Mouse (Mus musculus) adrenal gland, postnatal 36 days (tissue): Measurements from ENCODE around the gene Psmb7. TPM values are rescaled to one million over a fixed set of nuclear protein-coding genes. Genes with fewer than 3 reads are reported as not detected.
A peak's percentile ranks its signal among the peaks of the same experiment; 100 is the strongest.

Source experiments
- DNase-seq, 2 experiments: peaks; one replicate each; pipeline ENCODE4 v3.0.0; 2021; ENCODE audit warnings: mixed read lengths in 1 of 2
- total RNA-seq, 2 experiments: library from RNA; stranded (reverse); gene quantifications; 2 replicates each; pipeline ENCODE4 v1.2.3; 2021

Psmb7 gene
- total RNA-seq, 2 experiments from 2014 or later = 294 to 327 TPM

DNA sequence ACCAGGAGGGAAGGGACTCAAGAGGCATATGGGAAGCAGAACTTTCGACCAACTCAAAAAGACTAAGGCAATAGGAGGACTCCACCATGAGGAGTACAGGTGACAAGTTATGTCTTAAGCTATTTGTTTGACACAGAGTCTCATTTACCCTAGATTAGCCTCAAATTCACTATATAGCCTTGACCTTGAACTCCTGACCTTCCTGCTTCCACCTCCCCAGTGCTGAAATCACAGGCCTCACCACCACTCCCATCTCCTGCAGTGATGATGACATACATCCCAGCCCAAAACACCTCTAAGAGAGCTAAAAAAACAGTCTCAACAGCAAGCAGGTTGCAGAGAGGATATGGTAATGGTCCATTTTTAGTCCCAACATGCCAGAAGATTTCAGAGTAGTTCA lies 2.1 kb downstream of the Psmb7 start:
- no peak for DNase-seq

DNA sequence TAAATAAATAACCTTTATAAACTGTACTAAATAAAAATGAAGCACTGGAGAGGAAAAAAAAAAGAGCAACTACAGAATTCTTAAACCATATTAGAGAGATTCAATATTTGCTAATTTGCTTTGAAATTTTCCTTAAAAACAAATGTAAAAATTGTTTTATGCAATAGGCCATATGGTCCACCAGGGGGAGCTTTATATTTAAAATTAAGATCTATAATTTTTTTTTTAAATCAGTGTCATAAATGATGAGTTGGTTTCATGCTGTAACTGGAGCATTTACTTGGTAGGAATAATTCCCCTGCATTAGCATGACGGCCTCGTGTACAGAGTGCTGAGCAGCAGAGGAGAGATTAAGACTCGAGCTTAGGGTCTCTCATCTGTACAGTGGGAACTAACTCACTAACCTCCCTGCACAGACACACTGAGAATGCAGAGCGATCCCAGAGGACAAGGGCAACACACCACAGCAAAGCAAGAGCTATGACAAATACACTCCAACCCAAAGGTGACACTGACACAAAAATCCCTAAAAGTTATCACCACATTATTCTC lies 6.1 kb downstream of the Psmb7 start:
- DNase-seq = no peak

DNA sequence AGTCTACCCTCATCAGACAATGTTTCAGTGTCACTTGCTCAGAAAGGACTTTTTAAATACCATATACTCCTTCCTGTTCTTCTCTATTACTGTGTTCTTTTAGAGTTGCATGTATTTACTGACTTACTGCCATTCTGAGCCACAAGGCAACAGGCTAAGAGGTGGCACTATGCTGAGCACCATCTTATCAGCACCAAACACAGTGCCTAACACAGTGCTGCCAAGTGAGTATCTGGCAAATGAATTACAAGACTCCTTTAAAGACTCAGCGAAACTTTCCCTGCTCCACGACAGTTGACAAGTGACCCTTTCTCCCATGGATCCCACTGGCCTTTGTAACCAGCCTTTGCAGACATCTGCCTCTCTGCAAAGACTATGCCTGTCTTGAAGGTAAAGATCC lies 13.3 kb downstream of the Psmb7 start:
- no peak for DNase-seq

DNA sequence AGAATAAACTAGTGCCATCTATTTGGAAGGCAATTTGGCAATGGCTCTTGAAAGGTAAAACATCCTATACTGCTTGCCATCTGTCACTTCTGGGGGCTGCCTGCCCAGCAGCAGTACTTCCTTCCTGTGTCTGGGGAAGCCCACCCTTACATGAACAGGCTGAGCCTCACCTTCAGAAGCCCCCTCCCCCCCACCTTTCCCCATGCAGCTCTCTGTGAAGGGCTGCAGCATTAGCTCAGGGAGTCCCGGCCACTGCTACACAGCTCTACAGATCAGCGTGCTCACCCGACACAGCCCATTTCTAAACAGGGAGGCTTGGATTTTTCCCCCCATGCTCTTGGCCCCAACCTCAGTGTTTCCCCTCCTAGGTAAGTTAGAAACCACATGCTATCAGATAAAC lies 14.4 kb downstream of the Psmb7 start:
- no peak for DNase-seq

DNA sequence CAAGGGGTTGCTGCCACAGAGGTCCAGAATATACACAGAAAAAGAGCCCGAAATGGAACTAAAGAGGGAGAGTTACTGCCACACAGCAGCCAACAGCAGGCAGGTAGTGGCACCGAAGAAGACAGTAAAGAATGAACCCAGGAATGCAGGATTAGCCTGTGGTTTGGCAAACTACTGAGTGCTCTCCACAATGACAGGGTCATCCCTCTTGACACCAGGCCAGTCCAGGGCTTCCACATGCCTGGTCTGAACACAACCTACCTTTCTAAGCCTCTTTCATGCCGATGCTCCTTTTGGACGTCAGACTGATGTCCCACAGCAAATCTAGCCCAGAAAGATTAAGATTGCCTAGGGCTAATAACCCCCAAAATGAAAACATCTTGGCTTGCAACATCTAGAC lies 15.1 kb downstream of the Psmb7 start:
- no peak for DNase-seq

DNA sequence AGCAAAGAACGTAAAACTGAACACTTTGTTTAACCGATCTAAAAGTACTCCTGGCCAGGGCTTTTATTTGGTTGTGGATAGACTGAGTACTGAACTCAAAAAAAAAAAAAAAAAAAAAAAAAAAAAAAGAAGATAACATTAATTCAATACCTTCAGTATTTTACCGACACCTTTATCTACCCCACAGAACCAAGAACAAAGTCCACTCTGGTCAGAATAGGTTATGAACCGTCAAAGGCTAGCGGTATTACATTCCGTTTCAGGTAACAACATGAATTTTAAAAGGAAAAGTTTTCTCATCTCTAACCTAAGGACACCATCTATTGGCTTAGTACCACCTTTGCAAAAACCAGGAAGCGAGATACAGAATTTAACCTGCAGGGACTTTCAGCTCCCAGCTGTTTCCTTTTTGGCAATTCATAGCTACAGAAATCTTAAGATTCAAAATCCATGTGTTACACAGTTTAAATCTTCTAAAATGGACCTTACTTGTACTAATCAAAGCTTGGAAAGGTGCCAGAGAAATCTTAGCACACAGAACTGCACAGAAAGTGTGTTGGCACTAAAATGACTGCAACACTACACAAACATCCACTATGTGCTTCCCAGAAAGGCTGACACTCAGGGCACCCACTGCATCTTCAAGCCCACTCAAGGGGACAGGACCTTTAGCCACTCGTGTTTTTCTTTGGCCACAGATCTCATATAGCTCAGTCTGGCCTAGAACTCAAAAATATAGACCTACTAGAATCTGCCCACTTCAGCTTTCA lies 19.9 kb downstream of the Psmb7 start:
- DNase-seq = no peak

DNA sequence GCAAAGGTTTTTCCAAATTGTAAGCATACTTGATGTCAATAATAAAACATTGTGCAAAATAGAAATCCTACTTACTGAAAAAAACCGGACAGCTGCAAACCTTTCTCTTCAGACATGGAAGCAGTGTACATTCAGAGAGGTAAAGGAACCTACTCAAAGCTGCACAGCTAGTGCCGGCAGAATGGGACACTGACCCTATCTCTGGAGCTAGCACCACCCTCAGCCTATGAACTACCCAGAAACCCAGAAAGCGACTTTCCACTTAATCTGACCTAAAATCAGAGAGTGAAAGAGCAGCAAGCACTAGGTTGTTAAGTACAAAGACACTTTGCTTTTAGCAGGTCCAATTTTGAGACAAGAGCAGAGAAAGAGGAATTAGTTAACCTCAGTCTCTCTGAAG lies 20.5 kb downstream of the Psmb7 start:
- DNase-seq = no peak

DNA sequence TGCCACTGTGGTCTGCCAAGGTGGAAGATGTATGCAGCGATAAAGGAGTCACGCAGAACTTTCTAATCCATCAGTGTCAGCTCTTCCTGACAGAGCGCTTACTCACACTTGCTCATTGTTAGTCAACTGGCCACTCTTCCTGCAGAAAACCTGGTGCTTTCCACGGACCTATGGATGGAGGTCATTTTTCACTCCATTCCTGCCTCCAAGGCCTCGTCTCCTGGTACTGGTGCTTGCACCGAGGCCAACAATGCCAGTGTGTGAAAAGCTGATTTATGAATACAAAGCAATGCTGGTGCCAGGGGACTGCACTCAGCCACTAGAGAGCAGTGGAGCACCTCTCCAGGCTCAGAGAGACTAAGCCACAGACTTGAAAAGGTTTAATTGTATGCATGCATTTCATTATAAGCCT lies 22.3 kb downstream of the Psmb7 start:
- peak; percentile 76 to 82 for DNase-seq

DNA sequence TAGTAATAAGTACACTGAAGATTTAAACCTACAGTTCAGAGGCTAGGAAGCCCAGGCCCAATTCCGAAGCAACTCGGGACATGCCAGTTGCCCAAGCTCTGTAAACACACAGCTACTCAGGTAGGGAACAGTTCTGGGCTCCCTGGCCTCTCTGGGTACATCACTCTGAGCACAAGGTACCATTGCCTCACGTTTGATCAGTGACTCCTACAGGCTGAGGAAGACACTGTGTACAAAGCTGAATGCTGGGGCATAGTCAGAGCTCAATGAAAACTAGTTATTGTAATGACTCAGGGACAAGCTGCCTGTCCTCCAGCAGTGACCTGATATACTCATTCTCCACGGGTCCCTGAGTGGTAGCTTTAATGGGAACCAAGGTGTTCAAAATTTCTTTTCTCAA lies 22.8 kb downstream of the Psmb7 start:
- DNase-seq = peak; percentile 9 to 15

DNA sequence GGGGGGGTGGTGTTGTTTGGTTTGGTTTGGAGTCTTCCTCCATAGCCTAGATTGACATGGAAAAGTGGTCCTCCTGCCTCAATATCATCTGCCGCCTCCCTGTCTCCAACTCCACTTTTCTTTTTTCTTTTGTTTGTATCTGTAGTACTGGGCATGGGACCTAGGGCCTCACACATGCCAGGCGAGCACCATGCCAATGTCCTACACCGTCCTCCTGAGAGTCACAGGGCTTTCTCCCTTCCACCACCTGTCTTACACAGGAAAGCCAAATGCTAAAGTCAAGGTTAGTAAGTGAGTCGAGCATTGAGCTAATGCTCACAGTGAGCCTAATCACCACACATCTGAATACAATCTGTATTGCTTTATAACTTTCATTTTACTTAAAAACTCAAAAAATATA lies 24.1 kb downstream of the Psmb7 start:
- no peak for DNase-seq

DNA sequence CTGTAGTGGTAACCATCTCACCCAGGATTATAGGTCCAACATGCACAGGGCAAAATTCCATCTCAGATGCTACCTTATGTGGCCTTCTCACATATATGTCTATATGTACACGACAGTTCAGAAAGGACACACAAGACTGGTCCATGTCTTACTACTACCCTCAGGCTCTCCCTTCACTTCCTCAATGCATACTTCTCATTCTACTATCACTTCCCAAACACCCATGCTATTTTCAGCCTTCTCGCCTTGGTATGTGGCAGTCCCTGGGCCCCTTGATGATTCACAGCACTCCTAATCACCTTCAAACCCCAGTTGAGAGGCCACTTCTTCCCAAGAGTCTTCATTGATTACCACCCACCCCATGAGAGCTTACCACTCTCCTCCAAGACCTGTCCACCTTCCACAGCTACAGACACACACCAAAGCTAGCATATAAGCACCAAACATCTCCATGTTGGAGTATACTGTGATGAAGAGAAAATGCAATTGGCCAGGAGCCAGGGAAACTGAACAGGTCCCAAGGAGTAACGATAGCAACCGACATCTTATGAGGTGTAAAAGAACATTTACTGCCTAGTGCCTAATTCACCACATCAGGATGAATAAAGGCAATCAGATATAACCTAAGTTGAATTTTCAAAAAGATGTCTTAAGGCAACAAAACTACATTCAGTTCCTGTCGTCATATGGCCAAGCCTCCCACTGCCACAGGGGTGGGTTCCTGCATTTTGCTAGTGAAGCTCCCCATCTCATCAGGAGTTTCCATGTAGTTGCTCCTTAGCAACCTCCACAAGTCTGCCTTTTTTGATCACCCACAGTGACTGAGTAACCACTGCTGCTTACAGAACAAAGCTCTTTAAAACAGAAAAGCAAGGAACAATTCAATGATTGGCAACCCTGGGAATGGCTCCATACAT lies 26.7 kb downstream of the Psmb7 start:
- no peak for DNase-seq

DNA sequence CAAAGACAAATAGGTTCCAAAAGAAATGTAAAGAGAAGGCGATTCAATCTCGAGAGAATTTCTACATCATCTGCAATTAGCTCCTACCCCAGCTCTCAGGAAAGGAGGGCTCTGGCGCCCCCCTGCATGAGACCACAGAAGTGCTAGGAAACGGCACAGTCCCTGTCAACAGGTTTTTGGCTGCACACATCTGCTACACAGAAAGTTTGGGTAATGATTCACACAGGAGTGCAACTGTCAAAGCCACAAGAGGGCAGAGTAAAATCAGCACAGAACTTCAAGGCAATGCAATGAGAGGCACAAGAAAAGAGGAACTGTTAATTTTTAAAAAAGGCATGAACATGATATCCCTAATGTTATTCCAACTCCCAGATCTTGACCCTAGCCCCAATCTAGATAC lies 27.8 kb downstream of the Psmb7 start:
- DNase-seq = peak; percentile 45 to 54

DNA sequence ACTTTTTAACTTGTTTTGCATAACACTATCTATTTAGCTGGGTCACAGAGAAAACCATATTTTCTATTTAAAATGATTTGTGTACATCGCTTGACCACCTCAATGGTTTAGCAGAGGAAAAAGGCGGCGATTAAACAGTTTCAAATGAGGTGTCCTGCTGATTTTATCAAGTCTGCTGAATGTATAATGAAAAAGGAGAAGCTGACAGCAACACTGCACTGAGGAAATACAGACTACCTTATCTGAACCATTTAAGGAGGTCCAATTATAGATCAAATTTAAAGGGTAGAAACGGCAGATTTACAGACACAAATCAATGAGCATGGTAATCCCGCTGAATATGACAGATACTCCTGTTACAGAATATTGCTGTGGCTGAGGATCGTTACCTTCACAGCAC lies 29.4 kb downstream of the Psmb7 start:
- no peak for DNase-seq

DNA sequence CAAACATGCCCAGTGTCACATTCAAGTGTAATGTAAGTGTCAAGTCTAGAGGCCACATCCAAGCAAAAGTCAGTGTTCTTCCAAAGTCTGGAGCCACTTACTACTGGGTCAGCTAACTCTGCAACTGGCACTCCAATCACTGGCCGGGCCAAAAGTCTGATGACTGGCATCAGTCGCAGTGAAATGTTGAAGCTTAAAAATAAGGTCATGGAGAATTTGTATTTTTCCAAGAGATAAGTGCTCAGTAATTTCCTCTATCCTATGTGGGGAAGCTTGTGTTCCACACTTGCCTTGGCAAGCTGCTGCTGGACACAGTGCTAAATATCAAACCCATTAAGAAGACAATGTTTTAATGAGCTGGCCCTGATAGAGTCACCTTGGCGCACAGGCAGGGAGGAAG lies 30.3 kb downstream of the Psmb7 start:
- peak; percentile 36 to 53 for DNase-seq

DNA sequence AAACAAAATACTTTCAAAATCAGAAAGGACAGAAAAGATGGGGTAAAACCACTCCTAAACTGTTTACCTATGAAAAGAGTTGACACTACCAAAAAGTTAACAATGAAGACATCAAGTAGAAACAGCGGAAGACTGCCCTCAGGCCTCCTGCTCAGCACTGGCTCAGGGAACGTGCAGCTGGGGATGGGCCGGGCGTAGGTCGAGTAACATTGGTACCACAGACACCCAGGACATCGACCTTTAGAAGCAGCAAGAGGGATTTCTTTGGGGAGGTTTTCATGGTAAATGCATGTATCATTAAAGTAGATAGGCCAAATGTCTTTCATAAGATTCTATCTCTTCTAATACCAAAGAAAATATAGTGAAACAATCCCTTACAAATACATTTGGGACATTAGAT lies 31.3 kb downstream of the Psmb7 start:
- DNase-seq = no peak

DNA sequence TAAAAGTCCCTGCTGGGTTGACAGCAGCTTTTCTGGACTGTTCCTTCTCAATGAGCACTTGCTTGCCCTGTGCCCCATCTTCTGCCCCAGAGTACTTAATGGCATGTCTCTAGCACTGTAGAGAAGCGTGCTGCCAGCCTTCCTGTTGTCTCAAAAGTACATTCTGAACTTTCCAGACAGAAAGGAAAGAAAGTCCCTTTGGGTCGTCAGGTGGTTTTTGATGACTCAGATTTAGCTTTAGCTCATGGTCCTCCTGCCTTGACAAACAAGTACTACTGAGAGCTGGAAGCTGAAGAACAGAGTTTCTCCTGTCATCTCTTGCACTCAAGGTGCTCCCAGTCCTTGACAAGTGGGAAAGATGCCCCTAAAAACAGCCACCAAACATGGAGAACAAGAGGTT lies 33.7 kb downstream of the Psmb7 start:
- no peak for DNase-seq

DNA sequence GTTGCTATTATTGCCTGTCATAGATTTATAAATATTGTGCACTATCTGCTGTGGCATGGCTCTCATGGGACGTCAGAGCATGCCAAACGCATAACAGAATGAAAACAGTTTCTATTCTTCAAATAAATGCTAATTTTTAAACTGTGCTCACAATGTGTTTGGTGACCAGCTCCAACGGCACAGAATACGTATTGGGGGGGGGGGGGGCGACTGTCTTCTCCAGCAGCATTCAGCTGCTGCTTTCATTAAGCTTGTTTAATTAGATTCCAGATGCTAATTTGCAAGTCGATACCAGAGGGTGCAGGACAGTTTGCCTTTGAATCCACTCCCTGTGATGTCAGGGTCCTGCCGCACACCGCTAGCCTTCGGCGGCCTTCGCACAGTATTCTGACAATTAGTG lies 34.6 kb downstream of the Psmb7 start:
- DNase-seq = no peak

DNA sequence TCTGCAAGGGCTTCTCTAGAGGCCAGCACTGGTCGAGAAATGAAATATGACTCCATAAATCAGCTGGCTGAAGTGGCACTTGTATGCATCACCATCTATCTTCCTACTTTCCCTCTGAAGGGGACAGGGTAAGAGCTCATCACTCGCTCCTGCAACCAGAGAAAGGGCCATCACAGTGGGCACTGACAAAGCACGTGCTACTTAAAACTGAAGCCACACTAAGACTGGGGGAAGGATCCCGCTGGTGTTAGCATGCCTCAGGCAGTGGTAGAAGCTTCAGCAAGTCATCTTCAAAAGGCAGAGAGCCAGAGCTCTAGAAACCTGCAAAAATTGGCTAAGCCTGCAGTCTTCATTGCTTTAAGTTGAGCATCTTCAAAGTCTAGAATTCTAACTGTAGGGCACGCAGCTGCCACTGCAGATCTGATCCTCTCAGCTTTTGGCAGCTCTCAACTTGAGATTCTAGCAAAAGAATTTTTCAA lies 35.0 kb downstream of the Psmb7 start:
- DNase-seq = no peak

DNA sequence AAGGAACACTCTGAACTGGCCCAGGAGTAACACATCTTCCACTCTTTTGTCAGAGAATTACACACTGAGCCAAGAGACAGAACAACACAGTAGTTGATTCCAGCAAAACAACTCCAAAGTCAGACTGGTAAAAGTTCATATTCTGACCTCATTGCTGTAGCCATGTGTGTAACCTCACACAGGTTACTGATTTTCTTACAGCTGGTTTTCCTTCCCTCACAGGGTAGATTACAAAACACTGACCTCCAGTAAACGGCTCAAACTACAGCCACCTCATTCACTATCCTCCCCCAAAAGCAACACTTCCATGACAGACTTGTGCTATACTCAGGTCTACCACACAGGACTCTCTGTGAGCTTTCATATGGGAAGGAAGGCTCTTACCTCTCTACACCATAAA lies 36.2 kb downstream of the Psmb7 start:
- no peak for DNase-seq

DNA sequence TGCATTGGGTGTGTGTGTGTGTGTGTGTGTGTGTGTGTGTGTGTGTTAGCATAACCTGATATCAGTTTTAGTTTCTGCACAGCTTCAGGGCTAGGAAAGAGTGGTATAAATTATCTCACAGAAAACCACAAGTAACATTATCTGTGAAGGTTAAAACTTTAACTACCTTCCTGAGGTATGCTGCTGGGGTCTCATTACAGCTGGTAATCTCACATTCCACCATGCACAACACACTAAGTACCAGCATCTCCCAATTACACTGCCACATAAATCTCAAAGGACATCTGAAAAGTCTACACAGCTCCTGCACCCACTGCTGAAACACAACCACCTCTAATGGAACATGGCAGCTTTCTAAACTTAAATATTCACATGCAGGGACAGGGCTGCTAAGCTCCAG lies 43.0 kb downstream of the Psmb7 start:
- DNase-seq = no peak

DNA sequence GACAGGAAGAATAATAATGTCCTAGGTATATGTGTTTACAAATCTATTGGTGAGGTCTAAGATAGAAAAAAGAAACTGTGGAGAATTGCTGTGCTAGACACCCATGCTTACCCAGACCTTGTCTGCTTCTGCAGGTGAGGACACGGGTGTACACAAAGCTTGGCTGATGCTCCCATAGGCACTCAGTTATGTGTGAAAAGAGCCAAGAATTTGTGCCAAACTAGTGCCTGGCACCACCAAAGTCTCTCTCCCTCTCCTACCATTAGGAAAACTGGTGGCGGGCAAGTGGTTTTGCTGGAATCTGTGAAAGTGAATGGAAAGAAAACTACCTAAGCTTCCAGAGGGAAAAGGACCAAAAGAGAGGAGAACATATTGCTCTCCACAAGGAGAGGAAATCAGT lies 45.5 kb downstream of the Psmb7 start:
- DNase-seq = no peak

DNA sequence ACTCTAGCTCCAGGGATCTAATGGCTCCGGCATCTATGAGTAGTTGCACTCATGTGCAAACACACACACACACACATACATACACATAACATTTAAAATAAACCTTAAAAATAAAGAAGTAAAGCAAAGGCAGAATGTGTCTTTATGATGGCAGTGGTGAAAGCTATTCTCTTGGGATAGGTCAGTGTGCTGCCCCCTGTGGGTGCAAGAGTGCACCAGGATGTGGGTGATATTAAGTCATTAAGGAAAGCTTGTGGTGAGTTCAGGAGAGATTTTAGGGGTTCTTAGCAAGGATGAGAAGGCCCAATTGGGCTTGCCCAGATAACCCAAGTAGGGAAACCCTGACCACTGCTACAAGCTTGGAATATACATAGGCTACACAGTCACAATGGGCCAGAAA lies 46.0 kb downstream of the Psmb7 start:
- DNase-seq = peak in 1 of 2 experiments; percentile 38

DNA sequence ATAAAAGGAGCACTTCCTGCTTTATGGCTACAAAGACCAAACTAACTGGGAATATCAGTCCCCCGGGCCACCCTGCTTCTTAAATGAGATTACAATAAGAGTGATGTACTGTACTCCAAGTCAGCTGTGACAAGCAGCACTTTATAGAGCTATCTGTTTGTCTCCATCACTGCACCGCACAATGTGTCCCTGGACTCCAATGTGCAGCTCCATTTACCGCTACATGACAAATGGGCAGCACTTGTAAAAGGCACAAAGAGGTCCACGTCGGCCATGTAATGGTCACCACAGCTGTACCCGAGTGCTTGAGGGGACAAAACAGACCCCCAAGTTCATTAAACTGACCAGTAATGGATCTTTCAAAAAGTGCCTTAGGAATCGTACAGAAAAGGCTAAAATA lies 49.0 kb downstream of the Psmb7 start:
- DNase-seq = no peak
